Mouse (Mus musculus): Measurements from ENCODE around the gene Kdr.

GRCm38 (mm10) chr5:75933521-75934044 lies 44.7 kb downstream of the Kdr start:
- TF ChIP-seq CTCF (IDR thresholded peaks at IDR 0.05; ENCODE audit: low read depth) (no peak), EP300 (optimal IDR thresholded peaks at IDR 0.05) (no peak)
